Mouse (Mus musculus): ENCODE measurements around the gene Tbc1d20.

The Tbc1d20 gene

DNA sequence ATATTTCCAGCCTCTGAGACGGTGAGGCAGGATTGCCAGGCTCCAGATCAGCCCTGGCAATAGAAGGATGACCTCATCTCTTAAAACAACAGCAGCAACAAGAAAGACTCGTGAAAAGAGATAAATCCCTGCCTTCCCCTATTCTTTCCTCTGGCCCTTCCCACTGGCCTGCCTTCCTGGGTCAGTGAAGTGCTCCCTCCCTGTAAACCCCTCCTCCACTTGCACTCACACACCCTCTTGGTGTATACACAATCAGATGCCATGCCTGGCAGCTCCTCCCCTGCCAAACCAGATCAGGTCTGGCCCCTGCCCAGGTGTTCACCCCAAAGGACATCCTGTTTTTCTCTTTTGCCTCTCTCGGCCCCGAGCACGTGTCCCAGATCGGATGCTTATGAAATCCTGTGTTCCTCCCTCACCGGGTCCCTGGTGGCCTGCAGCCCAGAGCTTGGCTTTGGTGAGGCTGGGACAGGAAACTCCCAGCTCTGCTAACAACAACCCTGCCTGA is 66.7 kb downstream of the Tbc1d20 start:
- peak; percentile 78 for DNase-seq

DNA sequence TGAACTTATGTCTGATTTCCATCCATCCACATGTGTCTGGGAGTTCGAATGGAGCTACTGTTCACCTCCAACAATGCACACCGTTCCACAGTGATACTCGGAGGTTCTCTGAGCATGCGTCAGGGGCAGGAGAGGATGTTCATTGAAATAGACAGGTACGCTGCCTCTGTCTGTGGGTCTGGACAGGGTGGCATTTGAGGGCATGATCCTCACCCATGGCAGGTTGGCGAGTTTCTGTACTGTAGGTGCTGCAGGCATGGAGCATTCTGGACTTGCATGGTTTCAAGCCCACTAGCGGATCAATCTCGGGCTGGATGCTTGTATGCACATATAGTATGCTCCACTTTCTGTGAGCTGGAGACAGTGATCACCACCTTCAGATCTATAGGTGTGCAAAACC is 67.6 kb downstream of the Tbc1d20 start:
- DNase-seq, result no peak
